Mouse (Mus musculus): Measurements from ENCODE around the gene Slc45a1. TPM values are rescaled to one million over a fixed set of nuclear protein-coding genes. Genes with fewer than 3 reads are reported as not detected.

Gene Slc45a1
- polyA plus RNA-seq, 1 experiment = 0.84 TPM

DNA sequence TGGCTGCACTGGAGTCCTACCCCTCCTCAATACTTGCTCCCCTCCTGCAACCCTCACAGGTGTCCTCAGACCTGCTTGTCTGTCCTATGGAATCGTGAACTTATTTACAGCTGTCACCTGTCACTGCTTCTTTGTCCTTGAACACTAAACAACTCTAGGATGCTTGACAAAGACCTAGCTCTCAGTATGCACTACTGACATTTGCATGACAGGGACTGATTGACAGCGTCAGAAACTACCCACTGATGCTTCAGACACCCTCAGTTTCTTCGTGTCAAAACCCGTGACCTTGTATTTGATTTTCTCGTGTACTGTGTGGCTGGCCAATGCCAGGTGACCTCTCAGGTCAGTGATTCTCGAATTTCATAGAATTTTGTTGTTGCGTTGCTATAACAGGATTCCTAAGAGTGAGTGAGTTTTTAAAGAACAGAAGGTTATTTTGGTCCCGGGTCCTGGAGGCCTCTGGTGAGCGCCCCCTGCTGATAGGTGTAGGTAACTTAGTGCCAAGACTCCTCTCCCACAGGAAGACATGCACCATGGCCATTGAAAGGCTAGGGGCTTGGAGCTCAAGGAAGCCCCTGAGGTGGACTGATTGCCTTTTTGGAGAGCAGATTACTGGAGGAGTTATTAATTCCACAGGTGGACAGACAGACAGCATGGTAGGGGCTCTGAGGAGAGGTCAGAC, 8.1 kb upstream of the Slc45a1 start:
- no peak for DNase-seq (ENCODE audit: low read depth)

DNA sequence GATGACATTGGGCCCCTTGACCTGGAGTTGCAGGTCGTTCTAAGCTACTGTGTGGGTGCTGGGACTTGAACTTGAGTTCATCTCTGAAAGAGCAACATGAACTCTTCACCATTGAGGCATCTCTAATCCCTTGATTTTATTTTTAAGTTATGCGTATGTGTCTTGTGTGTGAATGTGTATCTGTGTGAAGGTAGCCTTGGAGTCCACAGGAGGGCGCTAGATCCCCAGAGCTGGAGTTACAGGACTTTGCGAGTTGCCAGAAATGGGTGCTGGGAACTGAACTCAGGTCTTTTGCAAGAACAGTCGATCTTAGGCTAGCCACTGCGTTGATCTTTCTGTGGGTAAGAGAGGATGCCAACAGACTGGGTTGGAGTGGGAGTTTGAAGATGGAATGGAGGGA, 4.5 kb upstream of the Slc45a1 start:
- DNase-seq (ENCODE audit: low read depth) = no peak

DNA sequence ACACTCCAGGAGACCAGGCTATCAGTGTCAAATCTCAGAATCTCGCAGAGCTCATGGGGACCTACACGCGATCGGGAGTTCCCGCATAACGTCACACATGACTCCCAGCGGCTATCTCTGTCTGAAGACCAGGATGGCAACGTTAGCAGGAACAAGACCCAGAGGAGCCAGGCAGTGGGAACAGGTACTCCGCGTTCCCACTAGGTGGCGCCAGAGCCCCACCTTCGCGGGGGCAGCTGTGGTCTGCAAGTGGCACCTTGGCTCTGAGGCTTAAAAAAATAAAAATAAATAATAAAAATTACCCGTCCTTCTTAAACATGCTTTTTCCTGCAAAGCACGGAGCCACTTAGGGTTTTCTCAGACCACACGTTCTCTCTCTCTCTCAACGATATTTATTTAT, 4.0 kb upstream of the Slc45a1 start:
- DNase-seq (ENCODE audit: low read depth) = no peak

DNA sequence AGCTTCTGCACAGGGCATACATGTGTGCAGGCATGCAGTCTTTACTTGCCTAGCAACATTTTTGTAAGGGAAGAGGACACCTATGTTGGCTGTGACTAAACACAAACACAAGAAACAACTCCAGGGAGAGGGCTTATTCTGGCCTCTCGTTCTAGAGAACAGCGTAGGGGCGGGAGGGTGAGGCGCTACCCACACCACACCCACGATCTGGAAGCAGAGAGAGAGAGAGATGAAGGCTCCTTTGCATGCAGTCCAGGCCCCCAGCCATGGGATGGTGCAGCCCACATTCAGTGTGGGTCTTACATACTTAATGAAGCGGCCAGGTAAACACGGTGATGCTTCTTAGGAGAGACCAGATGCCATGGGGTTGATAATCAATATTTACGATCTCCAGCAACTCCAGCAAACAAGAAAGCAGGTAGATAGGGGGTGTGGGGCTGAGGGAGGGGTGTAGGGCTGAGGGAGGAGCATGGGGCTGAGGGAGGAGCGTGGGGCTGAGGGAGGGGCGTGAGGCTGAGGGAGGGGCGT, 1.2 kb upstream of the Slc45a1 start:
- no peak for DNase-seq (ENCODE audit: low read depth)

DNA sequence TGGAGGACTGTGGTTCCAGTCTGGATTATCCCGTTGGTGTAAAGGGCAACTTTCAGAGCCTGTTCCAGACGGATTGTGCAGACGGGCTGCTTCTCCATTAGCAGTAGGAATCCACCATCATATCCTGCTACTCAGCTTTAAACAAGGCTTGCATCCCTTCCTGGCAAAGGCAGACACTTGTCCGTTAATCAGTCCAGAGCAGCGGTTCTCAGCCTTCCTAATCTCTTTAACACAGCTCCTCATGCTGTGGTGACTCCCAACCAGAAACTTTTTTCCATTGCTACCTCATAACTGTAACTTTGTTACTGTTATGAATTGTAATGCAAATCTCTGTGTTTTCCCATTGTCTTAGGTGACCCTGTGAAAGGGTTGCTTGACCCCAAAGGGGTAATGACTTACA, 2.6 kb downstream of the Slc45a1 start:
- DNase-seq (ENCODE audit: low read depth) = no peak

DNA sequence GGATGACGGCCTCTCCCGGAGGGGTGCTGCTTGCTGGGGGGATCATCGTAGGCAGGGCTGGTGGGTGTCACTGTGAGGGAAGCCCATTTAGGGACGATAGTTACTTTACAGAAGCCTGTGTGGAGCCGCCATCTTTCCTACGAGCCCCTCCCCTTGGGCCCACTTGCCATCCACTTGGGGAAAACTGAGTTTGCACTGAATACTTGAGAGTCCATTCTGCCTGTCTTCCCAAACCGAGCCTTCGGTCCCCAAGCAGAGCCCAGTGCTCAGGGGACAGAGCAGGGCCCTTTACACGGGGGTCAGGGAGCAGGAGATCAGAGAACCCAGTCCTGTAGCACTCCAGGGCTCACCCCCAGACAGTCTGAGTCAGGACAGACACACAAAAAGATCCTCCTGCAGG, 7.7 kb downstream of the Slc45a1 start:
- DNase-seq (ENCODE audit: low read depth) = no peak

DNA sequence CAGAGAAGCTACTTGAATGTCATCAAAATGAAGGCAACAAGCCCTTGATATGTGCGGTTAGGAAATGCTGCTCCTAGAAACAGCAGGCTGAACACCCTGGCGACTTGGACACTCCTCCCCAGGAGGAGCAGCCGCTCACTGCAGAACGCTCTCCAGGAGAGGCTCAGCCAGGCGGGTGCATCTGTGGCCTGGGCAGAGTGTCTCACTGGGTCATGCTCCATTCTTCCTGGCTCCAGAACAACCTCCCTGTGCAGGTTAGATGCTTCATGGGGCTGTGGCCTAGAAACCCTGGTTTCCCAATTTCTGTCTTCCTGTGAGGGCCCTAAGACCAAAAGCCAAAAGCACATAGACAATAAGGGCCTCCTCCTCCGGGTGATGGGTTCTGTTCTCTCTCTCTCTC, 15.3 kb downstream of the Slc45a1 start:
- no peak for DNase-seq (ENCODE audit: low read depth)

DNA sequence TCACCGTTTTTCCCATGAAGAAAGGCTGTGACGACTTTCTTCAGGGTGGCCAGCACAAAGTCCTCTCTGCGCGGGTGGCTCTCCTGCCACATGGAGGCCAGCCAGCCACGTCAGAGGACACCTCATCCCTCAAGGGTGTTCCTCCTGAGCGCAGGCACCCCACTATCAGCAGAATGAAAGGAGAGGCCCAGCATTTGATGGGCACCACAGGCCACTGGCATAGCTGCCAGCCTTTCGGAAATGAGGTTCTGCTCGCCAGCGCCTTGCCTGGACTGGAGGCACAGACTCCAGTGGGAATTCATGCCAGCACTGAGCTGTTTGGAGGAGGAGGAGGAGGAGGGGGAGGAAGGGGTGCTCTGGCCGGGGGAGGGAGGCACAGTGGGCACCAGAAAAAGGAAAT, 16.4 kb downstream of the Slc45a1 start:
- no peak for DNase-seq (ENCODE audit: low read depth)

DNA sequence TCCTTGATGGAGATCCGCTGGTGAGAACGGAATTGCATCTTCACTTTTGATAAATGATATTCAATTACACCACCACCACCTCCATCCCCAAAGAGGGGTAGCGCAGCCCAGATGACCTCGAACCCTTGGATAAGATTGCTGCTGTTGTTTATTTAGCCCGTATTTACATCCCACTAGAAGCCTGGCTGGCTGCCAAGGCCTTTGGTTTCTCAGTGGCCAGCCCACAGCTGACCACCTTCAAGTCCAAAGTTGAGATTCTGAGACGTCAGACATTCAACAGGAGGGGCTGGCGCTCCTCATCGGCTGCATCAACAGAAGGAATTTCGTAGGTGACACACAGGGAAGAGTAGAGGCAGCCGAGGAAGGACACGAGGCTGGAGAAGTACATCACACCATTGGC, 22.7 kb downstream of the Slc45a1 start:
- no peak for DNase-seq (ENCODE audit: low read depth)

DNA sequence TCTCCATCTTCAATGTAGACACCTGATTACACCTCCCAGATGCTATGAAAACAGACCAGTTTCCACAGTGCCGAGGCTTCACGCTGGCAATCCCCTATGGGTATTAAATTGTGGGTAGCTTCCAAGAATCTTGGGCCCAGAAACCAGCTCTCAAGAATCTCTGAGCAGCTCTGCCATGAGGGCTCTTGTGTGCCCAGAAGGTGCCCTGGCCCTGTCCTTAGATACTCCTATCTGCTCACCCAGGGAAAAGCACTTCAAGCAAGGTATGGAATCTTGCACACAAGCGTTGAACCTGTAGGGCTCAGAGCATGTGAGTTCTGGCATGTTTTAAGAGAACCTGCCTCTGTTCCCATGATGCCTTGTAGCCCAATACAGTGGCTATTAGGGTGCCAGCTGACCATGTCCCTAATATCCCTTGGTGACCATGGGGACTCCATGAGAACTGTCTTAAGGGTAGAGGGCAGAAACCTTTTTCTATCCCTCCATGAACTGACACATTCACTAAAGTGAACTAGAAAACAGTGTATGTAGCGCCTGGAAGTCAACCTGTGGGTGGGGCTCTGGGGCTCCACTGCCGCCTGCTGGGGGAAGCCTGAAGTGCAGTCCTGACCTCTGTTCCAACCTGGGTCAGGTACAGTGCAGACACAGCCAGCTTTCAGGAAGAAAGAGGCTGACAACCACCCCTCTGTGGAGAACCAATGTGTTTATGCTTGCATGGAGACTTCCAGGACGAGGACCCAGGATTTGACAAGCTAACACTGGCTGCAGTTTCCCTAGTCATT, 25.8 kb downstream of the Slc45a1 start:
- no peak for DNase-seq (ENCODE audit: low read depth)

DNA sequence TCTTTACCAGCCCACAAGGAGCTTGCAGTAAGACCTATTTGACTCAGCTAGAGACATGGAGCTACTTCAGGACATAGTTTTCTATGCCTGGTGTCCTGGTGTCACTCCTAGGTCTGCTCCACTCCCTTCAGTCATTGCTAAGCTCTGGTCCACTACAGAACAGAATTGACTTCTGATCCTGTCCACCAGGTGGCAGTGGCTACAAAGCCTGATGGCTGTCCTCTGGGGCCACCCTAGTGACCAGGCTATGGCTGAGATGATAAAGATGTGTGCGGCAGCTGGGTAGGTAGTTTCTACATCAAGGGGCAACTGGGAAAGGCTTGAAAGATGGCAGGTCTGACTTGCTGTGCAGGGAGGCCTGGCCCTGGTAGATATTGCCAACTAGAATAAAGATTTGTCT, 26.5 kb downstream of the Slc45a1 start:
- no peak for DNase-seq (ENCODE audit: low read depth)

DNA sequence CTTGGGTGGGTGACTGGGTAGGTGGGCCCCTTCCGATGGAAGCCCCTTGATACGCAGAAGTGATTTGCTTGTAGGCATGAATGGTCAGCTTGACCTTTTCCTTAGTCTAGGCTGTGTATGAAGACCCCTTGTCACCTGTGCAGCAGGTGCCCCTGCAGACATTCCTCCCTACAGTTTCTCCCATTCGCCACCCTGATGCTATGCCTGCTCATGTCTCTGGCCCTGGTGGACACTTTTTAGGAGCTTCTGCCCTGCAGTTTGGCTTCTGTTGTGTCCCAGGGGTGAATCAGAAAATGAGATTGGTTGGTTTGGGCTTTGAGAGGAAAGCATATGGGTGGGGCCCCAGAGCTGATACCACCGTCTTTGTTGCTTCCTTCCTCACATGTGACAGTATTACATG, 27.0 kb downstream of the Slc45a1 start:
- no peak for DNase-seq (ENCODE audit: low read depth)

DNA sequence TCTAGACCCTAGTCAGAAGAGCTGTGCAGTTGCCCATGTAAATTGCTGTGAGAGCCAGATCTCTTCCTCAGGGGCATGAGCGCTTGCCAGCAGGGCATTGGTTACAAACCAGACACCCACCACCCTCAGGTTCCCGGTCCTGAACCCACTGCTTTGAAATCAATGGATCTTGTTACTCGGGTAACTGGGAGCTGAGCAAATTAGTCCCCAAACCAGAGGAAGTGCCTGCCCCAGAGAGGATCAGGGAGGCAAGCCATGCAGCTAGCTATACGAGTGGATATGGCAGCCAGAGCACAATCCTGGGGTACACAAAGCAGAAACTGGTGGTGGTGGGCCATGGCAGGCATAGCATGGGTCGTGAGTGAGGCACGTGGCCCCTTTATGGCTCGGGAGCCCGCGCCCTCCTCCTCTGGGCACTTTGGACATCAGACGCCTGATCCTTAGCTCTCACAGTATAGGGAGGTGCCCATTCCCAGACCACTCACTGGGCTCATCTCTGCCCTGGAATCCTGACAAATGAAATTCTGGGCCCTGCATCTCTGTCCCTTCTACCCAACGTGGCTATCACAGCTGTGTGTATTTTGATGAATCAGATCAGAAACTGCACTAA, 27.7 kb downstream of the Slc45a1 start:
- DNase-seq (ENCODE audit: low read depth) = no peak

DNA sequence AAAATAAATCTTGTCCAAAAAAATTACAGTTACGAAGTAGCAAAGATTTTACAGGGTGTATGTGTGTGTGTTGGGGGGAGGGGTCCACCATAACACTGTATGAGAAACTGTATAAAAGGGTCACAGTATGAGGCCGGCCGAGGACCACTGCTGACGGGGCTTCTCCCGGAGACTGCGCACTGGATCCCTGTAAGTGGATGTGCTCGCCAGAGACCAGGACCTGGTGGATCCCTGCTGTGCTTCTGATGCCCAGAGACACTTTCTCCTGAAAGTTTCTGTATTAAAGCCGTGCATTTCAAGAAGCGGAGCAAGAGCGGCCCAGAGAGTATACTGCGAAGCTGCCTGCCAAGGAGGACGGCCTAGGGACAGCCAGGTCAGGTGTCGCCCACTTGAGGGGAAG, 29.3 kb downstream of the Slc45a1 start:
- no peak for DNase-seq (ENCODE audit: low read depth)

DNA sequence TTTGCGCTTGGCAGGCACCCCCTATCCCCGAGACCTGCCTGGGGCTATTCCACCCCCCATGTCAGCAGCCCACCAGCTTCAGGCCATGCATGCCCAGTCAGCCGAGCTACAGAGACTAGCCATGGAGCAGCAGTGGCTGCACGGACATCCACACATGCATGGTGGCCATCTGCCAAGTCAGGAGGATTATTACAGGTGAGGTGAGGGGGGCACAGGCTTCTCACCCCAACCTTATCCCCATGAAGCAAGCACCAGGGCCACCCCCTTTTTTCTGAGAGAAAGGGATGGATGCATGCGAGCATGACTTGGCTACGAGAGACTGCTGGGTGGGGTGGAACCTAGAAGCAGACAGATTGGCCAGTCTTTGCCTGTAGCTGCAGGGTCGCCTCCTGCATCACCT, 33.0 kb downstream of the Slc45a1 start:
- no peak for DNase-seq (ENCODE audit: low read depth)

DNA sequence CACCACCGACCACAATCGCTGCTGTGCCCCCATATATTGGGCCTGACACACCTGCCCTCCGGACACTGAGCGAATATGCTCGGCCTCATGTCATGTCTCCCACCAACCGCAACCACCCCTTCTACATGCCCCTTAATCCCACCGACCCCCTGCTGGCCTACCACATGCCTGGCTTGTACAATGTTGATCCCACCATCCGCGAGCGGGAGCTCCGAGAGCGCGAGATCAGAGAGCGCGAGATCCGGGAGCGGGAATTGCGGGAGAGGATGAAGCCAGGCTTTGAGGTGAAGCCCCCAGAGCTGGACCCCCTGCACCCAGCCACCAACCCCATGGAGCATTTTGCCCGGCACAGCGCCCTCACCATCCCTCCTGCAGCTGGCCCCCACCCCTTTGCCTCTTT, 35.1 kb downstream of the Slc45a1 start:
- no peak for DNase-seq (ENCODE audit: low read depth)

DNA sequence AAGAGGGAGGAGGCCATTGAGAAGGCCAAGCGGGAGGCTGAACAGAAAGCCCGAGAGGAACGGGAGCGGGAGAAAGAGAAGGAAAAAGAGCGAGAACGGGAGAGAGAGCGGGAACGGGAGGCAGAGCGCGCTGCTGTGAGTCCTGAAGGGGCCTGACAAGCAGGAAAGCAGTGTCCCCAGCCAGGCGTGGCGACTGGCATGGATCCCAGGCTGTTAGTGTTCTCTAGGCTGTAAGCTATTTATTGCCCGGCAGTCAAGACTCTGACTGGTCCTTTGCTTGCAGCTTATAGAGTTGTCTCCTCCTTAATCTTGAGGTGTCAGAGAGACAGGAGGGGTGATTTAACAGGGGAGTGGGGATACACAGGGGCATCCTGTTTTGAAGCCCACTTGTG, 35.9 kb downstream of the Slc45a1 start:
- DNase-seq (ENCODE audit: low read depth) = no peak

DNA sequence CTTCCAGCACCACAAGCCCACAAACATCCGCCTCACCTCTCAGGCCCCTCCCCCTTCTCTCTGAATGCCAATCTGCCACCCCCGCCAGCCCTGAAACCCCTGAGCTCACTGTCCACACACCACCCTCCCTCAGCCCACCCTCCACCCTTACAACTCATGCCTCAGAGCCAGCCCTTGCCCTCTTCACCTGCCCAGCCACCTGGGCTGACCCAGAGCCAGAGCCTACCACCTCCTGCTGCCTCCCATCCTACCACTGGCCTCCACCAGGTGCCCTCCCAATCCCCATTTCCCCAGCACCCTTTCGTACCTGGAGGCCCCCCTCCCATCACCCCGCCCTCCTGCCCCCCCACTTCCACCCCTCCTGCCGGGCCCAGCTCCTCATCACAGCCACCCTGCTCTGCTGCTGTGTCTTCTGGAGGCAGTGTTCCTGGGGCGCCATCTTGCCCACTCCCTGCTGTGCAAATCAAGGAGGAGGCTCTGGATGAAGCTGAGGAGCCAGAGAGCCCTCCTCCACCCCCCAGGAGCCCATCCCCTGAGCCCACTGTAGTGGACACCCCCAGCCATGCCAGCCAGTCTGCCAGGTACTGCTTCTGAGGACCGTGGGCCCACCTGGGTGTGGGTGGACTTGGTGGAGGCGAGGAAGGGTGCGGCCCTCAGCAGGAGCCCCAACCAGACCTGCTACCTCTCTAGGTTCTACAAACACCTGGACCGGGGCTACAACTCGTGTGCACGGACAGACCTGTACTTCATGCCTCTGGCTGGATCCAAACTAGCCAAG, 36.5 kb downstream of the Slc45a1 start:
- no peak for DNase-seq (ENCODE audit: low read depth)

DNA sequence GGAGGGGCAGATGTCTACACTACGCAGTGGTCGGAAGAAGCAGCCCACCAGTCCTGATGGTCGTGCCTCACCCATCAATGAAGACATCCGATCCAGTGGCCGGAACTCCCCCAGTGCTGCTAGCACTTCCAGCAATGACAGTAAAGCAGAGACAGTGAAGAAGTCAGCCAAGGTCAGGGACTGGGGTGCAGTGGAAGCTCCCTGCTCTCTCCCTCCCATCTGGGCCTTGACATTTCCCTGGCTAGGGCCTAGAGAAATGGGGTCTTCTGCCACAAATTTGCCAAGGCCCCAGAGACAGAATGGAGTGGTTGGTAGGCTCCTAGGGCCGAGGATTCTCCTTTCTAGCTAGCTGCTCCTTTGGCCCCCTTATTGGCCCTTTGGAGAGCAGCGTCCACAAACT, 38.3 kb downstream of the Slc45a1 start:
- DNase-seq (ENCODE audit: low read depth) = no peak

DNA sequence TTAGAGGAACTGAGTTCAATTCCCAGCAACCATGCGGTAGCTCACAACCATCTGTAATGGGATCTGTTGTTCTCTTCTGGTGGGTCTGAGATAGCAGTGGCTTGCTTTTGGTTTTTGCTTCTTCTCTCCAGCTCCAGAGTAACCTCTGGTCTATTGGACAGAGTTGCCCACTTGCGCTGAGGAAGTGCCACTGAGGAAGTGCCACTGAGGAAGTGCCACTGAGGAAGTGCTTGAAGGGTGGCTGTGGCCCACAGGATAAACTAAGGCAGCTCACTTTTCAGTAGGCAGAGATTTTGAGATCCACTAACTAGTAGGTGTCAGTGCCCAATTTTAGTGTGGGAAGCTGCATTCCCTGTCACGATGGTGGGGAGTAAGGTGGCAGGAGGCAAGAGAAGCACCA, 43.3 kb downstream of the Slc45a1 start:
- no peak for DNase-seq (ENCODE audit: low read depth)

DNA sequence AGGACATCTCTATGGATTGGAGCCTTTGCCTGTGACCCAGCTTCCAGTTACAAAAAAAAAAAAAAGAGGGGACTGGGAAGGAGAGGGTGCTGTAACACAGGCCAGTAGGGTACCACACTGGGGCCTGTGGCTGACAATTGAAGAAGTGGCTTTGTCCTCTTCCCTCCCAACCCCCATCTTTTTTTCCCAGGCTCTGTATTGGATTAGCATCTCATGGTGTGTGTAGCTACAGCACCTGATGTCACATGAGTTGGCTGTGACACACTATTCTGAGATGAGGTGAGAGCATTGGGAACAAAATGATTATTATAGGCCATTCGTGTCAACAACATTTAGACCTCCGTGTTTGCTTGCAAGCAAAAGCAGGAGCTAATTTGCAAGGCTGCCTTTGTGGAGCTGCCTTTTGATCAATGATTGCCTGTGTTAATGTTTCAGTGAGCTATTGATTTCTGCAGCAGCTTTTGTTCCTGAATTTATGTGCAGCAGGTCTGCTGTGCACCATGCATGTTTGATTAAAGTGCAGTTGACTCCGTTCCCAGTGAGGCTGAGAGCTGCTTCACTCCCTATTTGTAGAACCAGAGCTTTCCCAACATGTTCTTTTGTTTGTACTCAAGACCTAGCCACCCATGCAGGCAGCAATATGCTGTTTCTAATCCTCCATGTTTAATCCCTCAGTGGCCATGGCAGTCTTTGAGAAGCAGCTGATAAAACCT, 45.4 kb downstream of the Slc45a1 start:
- DNase-seq (ENCODE audit: low read depth) = no peak

DNA sequence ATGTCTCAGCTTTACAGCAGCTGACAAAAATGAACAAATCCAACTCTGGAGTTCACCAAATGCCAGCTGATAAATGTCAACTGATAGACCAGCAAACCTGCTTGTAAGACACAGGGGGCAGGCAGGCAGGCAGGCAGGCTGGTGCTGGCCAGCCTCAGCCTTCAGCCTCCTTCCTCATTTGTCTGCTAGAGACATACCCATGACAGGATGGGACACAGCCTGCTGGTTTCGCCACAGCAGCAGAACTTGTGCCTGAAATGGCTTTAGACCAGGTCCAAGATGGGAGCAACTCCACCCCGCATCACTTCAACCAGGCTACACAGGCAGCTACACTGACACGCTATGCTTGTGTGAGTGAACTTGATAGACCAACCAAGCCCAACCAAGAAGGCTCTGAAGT, 46.2 kb downstream of the Slc45a1 start:
- DNase-seq (ENCODE audit: low read depth) = no peak
